Mouse (Mus musculus) ovary, postnatal 10 days (tissue): ENCODE data around the gene Hspa5.
"Not testable (repeated sequence)": the region's sequence is repeated elsewhere in the genome, so short reads cannot be mapped to it uniquely, and the experiment has no call there.

ENCODE experiments used
- DNase-seq: peaks from one replicate; pipeline ENCODE4 v3.0.0; 2022; ENCODE audit warnings: low spot score

Hspa5 gene

GRCm38 (mm10) chr2:34772252-34773235 lies 774 bp downstream of the Hspa5 start:
- no peak for DNase-seq

GRCm38 (mm10) chr2:34773673-34774072 lies 1.9 kb downstream of the Hspa5 start:
- DNase-seq = no peak

GRCm38 (mm10) chr2:34774493-34774892 lies 2.7 kb downstream of the Hspa5 start:
- DNase-seq = no peak

DNA sequence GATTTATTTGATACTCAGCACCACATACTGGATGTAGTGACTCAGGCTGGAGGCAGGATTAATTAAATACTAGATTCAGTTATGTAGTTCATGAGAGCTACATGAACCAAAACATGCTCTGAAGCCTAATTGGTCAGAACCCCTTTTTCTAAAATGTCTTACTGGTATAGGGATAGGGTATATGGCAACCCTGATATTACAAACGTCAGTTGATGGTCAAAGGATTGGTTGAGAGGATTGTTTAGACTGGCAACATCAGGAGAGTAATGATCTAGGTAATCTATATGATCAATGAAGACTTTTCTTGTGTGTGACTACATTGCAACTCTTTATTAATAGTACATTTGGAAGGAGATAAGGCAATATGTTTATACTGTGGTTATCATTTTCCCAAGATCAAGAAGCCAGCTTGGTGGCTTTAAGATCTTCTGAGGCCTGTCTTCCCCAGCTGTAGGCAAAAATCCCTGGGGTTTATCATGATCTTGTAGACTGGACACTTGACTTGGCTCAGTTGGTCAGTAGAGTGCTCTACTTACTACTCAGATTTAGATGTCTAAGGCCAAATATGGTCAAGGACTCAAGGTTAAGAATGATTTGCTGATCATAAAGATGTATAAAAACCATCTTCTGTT lies 5.6 kb downstream of the Hspa5 start:
- DNase-seq = no peak

- DNase-seq = no peak
These were observed 11.6 kb downstream of the Hspa5 start for GRCm38 (mm10) chr2:34783064-34784020.

GRCm38 (mm10) chr2:34784085-34784484 lies 12.3 kb downstream of the Hspa5 start:
- no peak for DNase-seq

DNA sequence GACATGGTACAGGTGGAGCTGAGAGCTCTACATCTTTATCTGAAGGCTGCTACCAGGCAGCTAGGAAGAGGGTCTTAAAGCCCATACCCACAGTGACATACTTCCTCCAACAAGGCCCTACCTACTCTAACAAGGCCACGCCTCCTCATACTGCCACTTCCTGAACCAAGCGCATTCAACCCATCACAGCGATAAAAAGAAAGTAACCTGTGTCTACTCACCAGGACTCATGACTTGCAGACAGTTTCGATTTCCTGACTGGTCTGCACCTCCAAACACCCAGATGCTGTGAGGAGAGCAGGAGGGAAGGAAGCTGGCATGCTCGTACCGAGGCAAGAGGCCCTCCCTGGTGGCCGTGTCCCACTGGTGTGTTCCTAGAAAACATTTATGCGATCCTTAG lies 18.5 kb downstream of the Hspa5 start:
- DNase-seq = no peak

DNA sequence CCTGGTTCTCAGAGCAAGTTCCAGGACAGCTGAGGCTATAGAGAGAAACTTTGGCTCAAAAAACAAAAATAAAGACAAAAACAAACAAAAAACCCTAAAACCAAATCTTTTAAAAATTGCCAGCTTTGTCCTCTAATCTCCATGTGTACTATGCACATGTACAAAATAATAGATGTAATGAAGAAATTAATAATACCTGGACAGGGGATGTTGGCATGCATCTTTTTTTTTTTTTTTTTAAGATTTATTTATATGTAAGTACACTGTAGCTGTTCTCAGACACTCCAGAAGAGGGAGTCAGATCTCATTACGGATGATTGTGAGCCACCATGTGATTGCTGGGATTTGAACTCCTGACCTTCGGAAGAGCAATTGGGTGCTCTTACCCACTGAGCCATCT lies 20.8 kb downstream of the Hspa5 start:
- DNase-seq = not testable (repeated sequence)

- DNase-seq = no peak
These were observed 22.7 kb downstream of the Hspa5 start for GRCm38 (mm10) chr2:34794511-34794910.

- DNase-seq = no peak
These were observed 23.7 kb downstream of the Hspa5 start for GRCm38 (mm10) chr2:34795426-34795825.

GRCm38 (mm10) chr2:34799357-34800256 lies 27.8 kb downstream of the Hspa5 start, which contains the start of gene Rabepk:
Gene Rabepk (minus strand): TSS chr2:34799912.
- DNase-seq = peak; percentile 53

DNA sequence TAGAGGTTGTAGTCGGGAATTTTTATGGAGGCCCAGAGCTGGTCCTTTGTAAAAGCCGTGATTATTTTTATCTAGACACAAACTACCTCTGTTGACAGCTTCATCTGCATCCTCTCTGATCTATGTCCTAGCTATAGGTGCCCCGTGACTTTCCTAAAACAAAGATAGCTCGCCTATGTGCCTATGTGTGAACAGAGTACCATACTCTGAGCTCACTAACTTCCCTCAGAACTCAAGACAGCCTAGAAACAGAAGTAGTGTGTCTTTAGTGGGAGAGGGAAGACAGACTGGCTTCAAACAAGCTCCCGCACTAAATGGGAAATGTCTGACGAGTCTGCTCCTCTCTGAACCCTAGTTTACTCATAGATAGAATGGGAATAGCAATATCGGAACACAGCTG lies 28.6 kb downstream of the Hspa5 start:
- no peak for DNase-seq

- peak; percentile 86 for DNase-seq
These were observed 30.0 kb downstream of the Hspa5 start for GRCm38 (mm10) chr2:34801516-34802482.

DNA sequence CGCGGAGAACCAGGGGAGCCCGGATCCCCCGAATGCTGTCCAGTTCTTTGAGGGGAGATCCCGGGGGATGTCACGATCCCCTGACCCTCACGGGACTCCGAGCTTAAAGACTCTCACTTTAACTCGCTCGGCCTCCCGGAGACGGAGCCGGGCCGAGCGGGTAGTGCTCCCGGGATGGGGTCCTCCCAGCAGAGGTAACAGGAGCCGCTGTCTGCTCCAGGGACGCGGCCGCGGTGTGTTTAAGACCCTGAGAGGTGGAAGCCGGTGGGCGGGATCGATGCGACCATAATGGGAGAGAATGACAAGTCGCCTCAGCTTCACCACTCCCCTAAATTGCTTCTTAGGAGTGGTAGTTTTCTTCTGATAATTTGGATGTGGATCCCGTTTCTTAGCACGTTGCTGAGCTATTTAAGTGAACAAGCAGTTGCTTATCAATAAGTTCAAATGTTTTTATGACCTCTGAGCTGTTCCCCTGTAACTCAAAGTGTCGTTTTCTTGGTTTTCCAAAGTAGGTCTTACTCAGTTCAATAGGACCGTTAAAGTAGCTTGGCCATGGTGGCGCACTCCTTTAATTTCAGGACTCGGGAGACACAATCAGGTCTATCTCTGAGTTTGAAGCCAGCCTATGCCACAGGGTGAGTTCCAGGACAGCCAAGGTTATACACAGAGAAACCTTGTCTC lies 30.9 kb downstream of the Hspa5 start:
- DNase-seq = not testable (repeated sequence)

DNA sequence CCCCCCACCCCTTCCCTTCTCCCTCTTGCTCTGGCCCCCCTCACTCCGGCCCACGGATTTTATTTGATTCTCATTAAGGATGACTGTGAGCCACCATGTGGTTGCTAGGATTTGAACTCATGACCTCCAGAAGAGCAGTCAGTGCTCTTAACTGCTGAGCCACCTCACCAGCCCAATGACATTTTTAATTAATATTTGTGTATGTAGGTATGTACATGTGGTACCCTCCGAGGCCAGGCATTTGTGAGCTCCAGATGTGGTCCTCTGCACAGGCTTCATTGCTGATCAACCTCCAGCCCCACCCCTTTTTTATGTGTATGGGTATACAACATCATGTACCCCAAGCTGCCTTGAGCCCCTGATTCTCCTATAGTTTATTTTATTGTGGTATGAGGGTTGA lies 32.0 kb downstream of the Hspa5 start:
- DNase-seq = no peak

GRCm38 (mm10) chr2:34804172-34804571 lies 32.4 kb downstream of the Hspa5 start:
- no peak for DNase-seq

DNA sequence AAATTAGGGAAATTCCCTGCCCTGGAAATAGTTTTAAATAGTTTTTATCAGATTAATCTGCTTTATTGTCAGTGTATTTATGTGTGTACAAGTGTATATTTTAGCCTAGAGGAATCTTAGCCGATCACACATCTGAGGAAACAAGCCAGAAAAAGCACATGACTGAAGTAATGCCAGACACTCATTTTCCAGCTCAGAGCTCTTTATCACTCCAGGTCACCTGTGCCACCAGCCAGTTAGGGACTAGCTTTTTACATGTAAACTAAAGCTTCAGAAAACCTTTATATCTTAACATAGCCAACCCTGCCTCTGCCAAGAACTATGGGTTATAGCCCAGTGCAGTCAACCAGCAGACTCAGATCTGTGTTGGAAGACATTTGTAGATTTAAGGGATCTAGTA lies 33.0 kb downstream of the Hspa5 start:
- no peak for DNase-seq

DNA sequence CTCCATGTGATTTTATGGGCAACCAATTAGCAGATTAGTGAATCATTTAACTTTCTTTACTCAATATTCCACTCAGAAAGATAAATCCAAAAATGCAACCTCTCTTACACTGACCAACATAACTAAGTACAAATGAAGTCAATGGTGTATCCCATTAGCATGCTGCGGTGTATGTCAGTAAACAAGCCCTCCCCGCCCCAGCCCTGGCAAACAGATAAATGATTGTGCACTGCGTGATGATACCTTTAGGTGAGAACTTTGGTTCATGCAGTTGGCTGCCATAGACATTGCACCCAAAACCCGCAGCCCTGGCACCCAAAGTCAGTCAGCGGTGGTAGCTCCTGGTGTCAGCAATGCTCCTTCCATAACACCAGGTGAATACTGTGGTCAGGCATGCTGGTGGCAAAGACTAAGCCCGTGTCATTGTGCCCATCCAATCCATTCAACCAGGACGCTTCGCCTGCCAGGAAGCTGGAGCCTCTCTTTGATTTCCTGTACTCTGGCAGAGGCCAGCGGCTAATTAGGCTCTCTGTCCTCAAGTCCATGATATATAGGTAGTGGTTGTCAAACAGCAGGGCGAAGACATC lies 33.7 kb downstream of the Hspa5 start:
- no peak for DNase-seq

GRCm38 (mm10) chr2:34808057-34808456 lies 36.3 kb downstream of the Hspa5 start:
- DNase-seq = no peak
